Mouse (Mus musculus): Measurements from ENCODE around the gene Ndufs8.

GRCm38 (mm10) chr19:3890181-3890580 lies 22.4 kb downstream of the Ndufs8 start:
- no peak for TF ChIP-seq POLR2A (IDR thresholded peaks at IDR 0.05; ENCODE audit: insufficient read depth, low read length)
- no peak for TF ChIP-seq EP300 (IDR thresholded peaks at IDR 0.05; ENCODE audit: insufficient read depth, low read depth, low read length)
